Mouse (Mus musculus) erythroblast, adult 5-6 weeks (primary cell): ENCODE results near the gene Olfr1388. TPM values are rescaled to one million over a fixed set of nuclear protein-coding genes. Genes with fewer than 3 reads are reported as not detected.
"Not testable (repeated sequence)": the region's sequence is repeated elsewhere in the genome, so short reads cannot be mapped to it uniquely, and the experiment has no call there.

Experiments
- ATAC-seq: replicated peaks from 2 replicates; pipeline ENCODE4 v1.8.0; 2016; ENCODE audit warnings: moderate number of reproducible peaks, mild to moderate bottlenecking, moderate TSS enrichment, inconsistent platforms; ENCODE audit not compliant: poor library complexity, low FRiP score, severe bottlenecking
- total RNA-seq, 2 experiments: library from RNA; stranded (forward) in 1 of 2; stranded (reverse) in 1 of 2; fragments of 150-400 nt in 1 of 2; fragments of 200-764, 138-1000 nt in 1 of 2; gene quantifications; 2 replicates each; pipeline versions ENCODE4 v1.2.3 to v1.2.4; 2015 to 2017; ENCODE audit warnings: low replicate concordance in 2 of 2

The Olfr1388 gene
- total RNA-seq (2015; ENCODE audit: low replicate concordance), result 0.21 and 2.1 TPM in 2 replicates
- 5.9 and 6.3 TPM in 2 replicates for total RNA-seq (2017; ENCODE audit: low replicate concordance)

GRCm38 (mm10) chr11:49436411-49436810 is at the start of gene Olfr1388:
TSS of gene Olfr1388 (plus strand) at chr11:49436624.
- ATAC-seq, result no peak

DNA sequence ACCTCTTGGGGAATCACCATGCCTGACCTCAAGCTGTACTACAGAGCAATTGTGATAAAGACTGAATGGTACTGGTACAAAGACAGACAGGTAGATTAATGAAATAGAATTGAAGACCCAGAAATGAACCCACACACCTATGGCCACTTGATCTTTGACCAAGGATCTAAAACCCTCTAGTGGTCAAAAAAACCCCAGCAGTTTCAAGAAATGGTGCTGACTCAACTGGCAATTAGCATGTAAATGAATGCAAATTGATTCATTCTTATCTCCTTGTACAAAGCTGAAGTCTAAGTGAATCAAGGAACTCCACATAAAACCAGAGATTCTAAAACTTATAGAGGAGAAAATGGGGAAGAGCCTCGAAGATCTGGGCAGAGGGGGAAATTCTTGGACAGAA is 43.7 kb upstream of the Olfr1388 start:
- not testable (repeated sequence) for ATAC-seq

DNA sequence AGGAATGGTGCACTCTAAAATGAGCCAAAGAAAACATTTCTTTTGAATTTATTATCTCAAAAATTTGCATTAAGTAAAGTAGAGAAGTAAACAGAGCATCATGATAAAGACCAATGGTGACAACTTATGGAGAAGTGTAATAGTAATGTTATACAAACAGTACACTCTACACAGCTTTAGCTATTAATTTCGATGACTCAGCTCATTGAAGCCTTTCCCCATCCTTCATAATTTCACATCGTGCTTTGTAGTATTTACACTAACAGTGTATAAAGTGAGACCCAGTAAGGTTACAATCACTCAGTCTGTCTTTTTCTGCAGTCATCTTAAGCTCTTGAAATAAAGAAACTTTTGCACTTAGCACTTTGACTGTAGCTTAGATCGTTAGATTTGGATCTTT is 29.6 kb upstream of the Olfr1388 start:
- ATAC-seq, result no peak

- no peak for ATAC-seq
These were observed 25.9 kb upstream of the Olfr1388 start for GRCm38 (mm10) chr11:49410540-49410939.

DNA sequence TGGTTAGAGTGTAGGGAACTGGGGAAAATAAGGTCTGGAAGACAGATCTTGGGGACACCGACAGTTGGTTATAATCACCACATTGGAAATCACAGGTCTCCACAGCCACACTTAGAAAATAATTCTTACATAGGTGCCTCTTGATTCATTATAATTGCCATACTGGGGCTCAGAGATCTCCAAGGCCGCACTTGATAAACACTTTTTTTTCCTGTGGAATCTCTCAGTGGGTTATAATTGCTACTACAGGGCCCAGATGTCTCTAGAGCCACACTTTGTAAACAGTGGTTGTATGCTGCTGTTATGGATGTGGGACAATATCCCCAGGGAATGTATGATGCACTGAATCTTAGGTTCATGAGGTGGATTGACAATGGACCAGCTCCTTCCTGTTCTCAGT is 13.7 kb upstream of the Olfr1388 start, which contains the start of gene Olfr1389:
Gene Olfr1389, plus strand, starts transcription at position 301 of the 400 bp plus-strand sequence.
- ATAC-seq, result no peak

- ATAC-seq, result no peak
These were observed 11.0 kb upstream of the Olfr1388 start for GRCm38 (mm10) chr11:49425257-49425927.

DNA sequence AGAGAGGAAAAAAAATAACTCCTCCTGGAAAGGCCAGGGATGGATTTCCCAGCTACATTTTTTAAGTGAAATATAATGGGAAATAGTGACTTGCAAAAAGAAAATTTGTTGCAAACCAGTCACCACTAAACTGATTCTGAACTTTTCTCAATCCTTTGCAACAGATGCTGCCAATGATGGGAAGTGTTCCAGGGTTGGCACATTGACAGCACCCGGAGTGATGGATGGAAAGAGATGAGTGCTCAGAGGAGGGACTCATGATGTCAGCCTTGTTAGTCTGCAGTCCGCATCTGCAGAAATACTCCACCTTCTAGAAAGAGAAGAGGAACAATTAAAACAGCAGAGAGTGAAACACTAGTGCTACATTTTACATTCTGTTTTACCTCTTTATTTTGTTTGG is 6.8 kb upstream of the Olfr1388 start:
- no peak for ATAC-seq

DNA sequence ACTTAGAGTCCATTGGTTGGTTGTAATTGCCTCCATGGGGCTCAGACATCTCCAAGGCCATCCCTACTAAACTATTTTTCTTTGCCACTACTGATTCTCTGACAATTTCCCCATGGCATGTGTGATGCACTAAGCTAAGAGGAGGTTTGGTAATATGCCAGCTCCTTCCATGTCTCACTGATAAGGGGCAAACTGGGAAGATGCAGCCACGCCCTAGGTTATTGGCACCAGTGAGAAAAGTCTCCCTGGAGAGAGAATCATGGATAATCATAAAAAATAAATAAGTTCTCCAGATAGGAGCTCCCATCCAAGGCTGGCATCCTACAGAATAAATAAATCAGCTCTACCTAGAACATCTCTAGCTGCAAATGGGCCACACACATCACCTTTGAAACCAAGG is 18.6 kb downstream of the Olfr1388 start, which contains the start of gene Olfr1387:
Gene Olfr1387, plus strand, starts transcription at position 301 of the 400 bp plus-strand sequence.
- no peak for ATAC-seq

- ATAC-seq, result not testable (repeated sequence)
These were observed 28.3 kb downstream of the Olfr1388 start, which contains the start of gene Olfr1386 for GRCm38 (mm10) chr11:49464746-49465145. TSS of gene Olfr1386 (plus strand) at chr11:49465046.

DNA sequence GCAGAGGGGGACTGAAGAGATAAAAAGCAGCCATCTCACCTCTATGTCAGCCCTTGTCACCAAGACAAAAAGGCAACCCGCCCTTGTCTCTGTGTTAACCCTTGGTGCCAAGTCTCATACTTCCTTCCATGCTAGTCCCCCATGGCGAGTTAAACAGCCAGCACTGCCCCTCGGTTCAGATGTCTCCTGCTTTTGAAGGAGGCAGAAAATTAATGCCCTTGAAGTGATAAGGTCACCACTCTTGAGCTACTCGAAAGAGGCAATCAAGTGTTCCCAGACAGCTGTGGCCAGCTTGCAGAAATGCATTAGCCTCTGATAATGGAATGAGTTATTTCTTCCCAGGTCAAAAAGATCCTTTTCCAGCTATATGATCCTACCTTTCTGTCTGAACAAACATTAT is 49.5 kb downstream of the Olfr1388 start:
- ATAC-seq, result no peak

GRCm38 (mm10) chr11:49488770-49489169 is 52.3 kb downstream of the Olfr1388 start, which contains the start of gene Olfr1385:
TSS of gene Olfr1385 (plus strand) at chr11:49489070.
- ATAC-seq, result not testable (repeated sequence)

Other genes starting within 250 kb of the Olfr1388 start
- 0.84 and 2.3 TPM in 2 replicates for gene Btnl9, start 249.5 kb upstream of the Olfr1388 start, total RNA-seq (2015; ENCODE audit: low replicate concordance)
- 3.1 and 5.7 TPM in 2 replicates for gene Btnl9, start 249.5 kb upstream of the Olfr1388 start, total RNA-seq (2017; ENCODE audit: low replicate concordance)
- 18.6 and 25.4 TPM in 2 replicates for gene Zfp62, start 233.3 kb upstream of the Olfr1388 start, total RNA-seq (2015; ENCODE audit: low replicate concordance)
- gene Zfp62, start 233.3 kb upstream of the Olfr1388 start, total RNA-seq (2017; ENCODE audit: low replicate concordance), result 14.8 and 28.9 TPM in 2 replicates
- 9.0 and 10.2 TPM in 2 replicates for gene Mgat1, start 192.4 kb upstream of the Olfr1388 start, total RNA-seq (2015; ENCODE audit: low replicate concordance)
- gene Mgat1, start 192.4 kb upstream of the Olfr1388 start, total RNA-seq (2017; ENCODE audit: low replicate concordance), result 11.4 and 17.0 TPM in 2 replicates
- gene Olfr1393, start 158.3 kb upstream of the Olfr1388 start, total RNA-seq (2015; ENCODE audit: low replicate concordance), result not detected in 2 replicates
- gene Olfr1393, start 158.3 kb upstream of the Olfr1388 start, total RNA-seq (2017; ENCODE audit: low replicate concordance), result not detected in 2 replicates
- gene Olfr1392, start 151.3 kb upstream of the Olfr1388 start, total RNA-seq (2015; ENCODE audit: low replicate concordance), result not detected in 2 replicates
- gene Olfr1392, start 151.3 kb upstream of the Olfr1388 start, total RNA-seq (2017; ENCODE audit: low replicate concordance), result not detected in 2 replicates
- gene Olfr10, start 131.9 kb upstream of the Olfr1388 start, total RNA-seq (2015; ENCODE audit: low replicate concordance), result not detected in 2 replicates
- gene Olfr10, start 131.9 kb upstream of the Olfr1388 start, total RNA-seq (2017; ENCODE audit: low replicate concordance), result not detected in 2 replicates
- not detected in 2 replicates for gene Olfr1391, start 113.9 kb upstream of the Olfr1388 start, total RNA-seq (2015; ENCODE audit: low replicate concordance)
- 0.34 TPM in 1 of 2 replicates, not detected in the other for gene Olfr1391, start 113.9 kb upstream of the Olfr1388 start, total RNA-seq (2017; ENCODE audit: low replicate concordance)
- not detected in 2 replicates for gene Olfr1390, start 101.4 kb upstream of the Olfr1388 start, total RNA-seq (2015; ENCODE audit: low replicate concordance)
- 0.09 TPM in 1 of 2 replicates, not detected in the other for gene Olfr1390, start 101.4 kb upstream of the Olfr1388 start, total RNA-seq (2017; ENCODE audit: low replicate concordance)
- gene Olfr1389, start 13.6 kb upstream of the Olfr1388 start, total RNA-seq (2015; ENCODE audit: low replicate concordance), result not detected in 2 replicates
- gene Olfr1389, start 13.6 kb upstream of the Olfr1388 start, total RNA-seq (2017; ENCODE audit: low replicate concordance), result not detected in 2 replicates
- not detected in 2 replicates for gene Olfr1387, start 18.7 kb downstream of the Olfr1388 start, total RNA-seq (2015; ENCODE audit: low replicate concordance)
- not detected in 2 replicates for gene Olfr1387, start 18.7 kb downstream of the Olfr1388 start, total RNA-seq (2017; ENCODE audit: low replicate concordance)
- not detected in 2 replicates for gene Olfr1386, start 28.4 kb downstream of the Olfr1388 start, total RNA-seq (2015; ENCODE audit: low replicate concordance)
- not detected in 2 replicates for gene Olfr1386, start 28.4 kb downstream of the Olfr1388 start, total RNA-seq (2017; ENCODE audit: low replicate concordance)
- gene Olfr1385, start 52.4 kb downstream of the Olfr1388 start, total RNA-seq (2015; ENCODE audit: low replicate concordance), result not detected in 2 replicates
- not detected in 2 replicates for gene Olfr1385, start 52.4 kb downstream of the Olfr1388 start, total RNA-seq (2017; ENCODE audit: low replicate concordance)
- gene Olfr1384, start 70.1 kb downstream of the Olfr1388 start, total RNA-seq (2015; ENCODE audit: low replicate concordance), result not detected in 2 replicates
- not detected in 2 replicates for gene Olfr1384, start 70.1 kb downstream of the Olfr1388 start, total RNA-seq (2017; ENCODE audit: low replicate concordance)
- not detected in 2 replicates for gene Olfr1383, start 83.0 kb downstream of the Olfr1388 start, total RNA-seq (2015; ENCODE audit: low replicate concordance)
- not detected in 2 replicates for gene Olfr1383, start 83.0 kb downstream of the Olfr1388 start, total RNA-seq (2017; ENCODE audit: low replicate concordance)
- gene Olfr1382, start 91.6 kb downstream of the Olfr1388 start, total RNA-seq (2015; ENCODE audit: low replicate concordance), result not detected in 2 replicates
- not detected in 2 replicates for gene Olfr1382, start 91.6 kb downstream of the Olfr1388 start, total RNA-seq (2017; ENCODE audit: low replicate concordance)
- not detected in 2 replicates for gene Olfr1381, start 106.8 kb downstream of the Olfr1388 start, total RNA-seq (2015; ENCODE audit: low replicate concordance)
- gene Olfr1381, start 106.8 kb downstream of the Olfr1388 start, total RNA-seq (2017; ENCODE audit: low replicate concordance), result not detected in 2 replicates
- not detected in 2 replicates for gene Olfr1380, start 120.3 kb downstream of the Olfr1388 start, total RNA-seq (2015; ENCODE audit: low replicate concordance)
- gene Olfr1380, start 120.3 kb downstream of the Olfr1388 start, total RNA-seq (2017; ENCODE audit: low replicate concordance), result not detected in 2 replicates
- gene Flt4, start 172.6 kb downstream of the Olfr1388 start, total RNA-seq (2015; ENCODE audit: low replicate concordance), result not detected in 2 replicates
- gene Flt4, start 172.6 kb downstream of the Olfr1388 start, total RNA-seq (2017; ENCODE audit: low replicate concordance), result not detected in 2 replicates
- not detected in 2 replicates for gene Scgb3a1, start 227.0 kb downstream of the Olfr1388 start, total RNA-seq (2015; ENCODE audit: low replicate concordance)
- not detected in 2 replicates for gene Scgb3a1, start 227.0 kb downstream of the Olfr1388 start, total RNA-seq (2017; ENCODE audit: low replicate concordance)